Mouse (Mus musculus) CH12.LX (cell line): Measurements from ENCODE around the gene Olfr923. TPM values are rescaled to one million over a fixed set of nuclear protein-coding genes. Genes with fewer than 3 reads are reported as not detected.

Source experiments
- DNase-seq: peaks from one replicate; pipeline ENCODE4 v3.0.0-alpha.2; 2013; ENCODE audit errors: extremely low read depth
- H3K27ac ChIP-seq: 2 replicates; pipeline ENCODE4 v1.5.1; 2012; ENCODE audit warnings: low read depth, mild to moderate bottlenecking, control low read depth, moderate library complexity; ENCODE audit not compliant: insufficient read depth
- H3K27me3 ChIP-seq: replicated peaks from 2 replicates; pipeline ENCODE3; 2012; ENCODE audit warnings: inconsistent platforms
- H3K36me3 ChIP-seq, 2 experiments: replicated peaks in 1 of 2; 2 replicates each; pipeline versions ENCODE3 to v1.6.1; 2012; ENCODE audit warnings: inconsistent platforms in 1 of 2, low read length in 1 of 2, mild to moderate bottlenecking in 1 of 2, mixed read lengths in 1 of 2, moderate library complexity in 1 of 2; ENCODE audit not compliant: control insufficient read depth in 1 of 2, insufficient read depth in 1 of 2
- H3K4me1 ChIP-seq, 2 experiments: 2 replicates each; pipeline ENCODE4 v1.6.1; 2012; ENCODE audit warnings: inconsistent platforms in 1 of 2, moderate library complexity in 1 of 2; ENCODE audit not compliant: insufficient read depth in 2 of 2, control insufficient read depth in 1 of 2
- H3K4me2 ChIP-seq: 2 replicates; pipeline ENCODE4 v1.6.1; 2012; ENCODE audit warnings: low read depth, mild to moderate bottlenecking, control low read depth; ENCODE audit not compliant: poor library complexity, insufficient read depth, severe bottlenecking
- H3K4me3 ChIP-seq, 3 experiments: fragments of 150-350 bp in 1 of 3; sonication (generic) in 1 of 3; replicated peaks in 1 of 3; 2 replicates each; pipeline versions ENCODE3 to v1.5.1; 2011 to 2012; ENCODE audit warnings: low read depth in 2 of 3, low read length in 2 of 3, mild to moderate bottlenecking in 2 of 3, moderate library complexity in 2 of 3, control low read depth in 1 of 3, improper control_type of control experiment in 1 of 3, inconsistent platforms in 1 of 3, mixed read lengths in 1 of 3; ENCODE audit not compliant: poor library complexity in 1 of 3
- H3K79me2 ChIP-seq: replicated peaks from 2 replicates; pipeline ENCODE4 v1.6.1; 2012; ENCODE audit warnings: mild to moderate bottlenecking, moderate library complexity; ENCODE audit not compliant: control insufficient read depth, poor library complexity, insufficient read depth, severe bottlenecking; ENCODE audit errors: extremely low read depth
- H3K9ac ChIP-seq: 2 replicates; pipeline ENCODE4 v1.6.1; 2012; ENCODE audit warnings: low read depth, mild to moderate bottlenecking, control low read depth, moderate library complexity; ENCODE audit not compliant: insufficient read depth
- H3K9me3 ChIP-seq: replicated peaks from 2 replicates; pipeline ENCODE3; 2012; ENCODE audit warnings: low read length, inconsistent platforms, mixed read lengths
- CHD1 ChIP-seq: IDR thresholded peaks from 2 replicates; pipeline ENCODE4 v1.6.1; 2012; ENCODE audit warnings: low read depth, low read length, improper control_type of control experiment, inconsistent platforms
- CTCF ChIP-seq, 2 experiments: IDR thresholded peaks in 1 of 2; conservative IDR thresholded peaks in 1 of 2; 2 replicates each; pipeline ENCODE4 v1.5.1; 2011 to 2012; ENCODE audit warnings: low read depth in 2 of 2, low read length in 2 of 2, improper control_type of control experiment in 1 of 2, inconsistent platforms in 1 of 2, mild to moderate bottlenecking in 1 of 2, moderate library complexity in 1 of 2
- ETS1 ChIP-seq: conservative IDR thresholded peaks from 2 replicates; pipeline ENCODE4 v1.6.1; 2012; ENCODE audit warnings: low read depth, mild to moderate bottlenecking, inconsistent platforms, low read length, improper control_type of control experiment, moderate library complexity
- IRF4 ChIP-seq: IDR thresholded peaks from 2 replicates; pipeline ENCODE4 v1.6.1; 2014; ENCODE audit warnings: low read depth, mild to moderate bottlenecking, inconsistent platforms, low read length, improper control_type of control experiment
- JUN ChIP-seq: IDR thresholded peaks from 2 replicates; pipeline ENCODE4 v1.6.1; 2011; ENCODE audit warnings: low read depth, mild to moderate bottlenecking, low read length, improper control_type of control experiment, moderate library complexity; ENCODE audit not compliant: insufficient read depth
- KAT2A ChIP-seq: IDR thresholded peaks from 2 replicates; pipeline ENCODE4 v1.6.1; 2012; ENCODE audit warnings: low read length, improper control_type of control experiment, inconsistent platforms; ENCODE audit not compliant: insufficient replicate concordance
- MAZ ChIP-seq: IDR thresholded peaks from 2 replicates; pipeline ENCODE4 v1.6.1; 2012; ENCODE audit warnings: low read depth, mild to moderate bottlenecking, inconsistent platforms, low read length, improper control_type of control experiment, moderate library complexity
- MEF2A ChIP-seq: IDR thresholded peaks from 2 replicates; pipeline ENCODE4 v1.6.1; 2014; ENCODE audit warnings: low read depth, mild to moderate bottlenecking, inconsistent platforms, low read length, improper control_type of control experiment, borderline replicate concordance
- MYC ChIP-seq: IDR thresholded peaks from 2 replicates; pipeline ENCODE4 v1.6.1; 2011; ENCODE audit warnings: low read depth, mild to moderate bottlenecking, improper control_type of control experiment, low read length
- NELFE ChIP-seq: IDR thresholded peaks from 2 replicates; pipeline ENCODE4 v1.6.1; 2011; ENCODE audit warnings: low read depth, low read length, improper control_type of control experiment
- POLR2A ChIP-seq: IDR thresholded peaks from 2 replicates; pipeline ENCODE4 v1.6.1; 2011; ENCODE audit warnings: low read depth, mild to moderate bottlenecking, improper control_type of control experiment, low read length
- POLR2AphosphoS2 ChIP-seq: IDR thresholded peaks from 2 replicates; pipeline ENCODE4 v1.6.1; 2011; ENCODE audit warnings: low read depth, low read length, improper control_type of control experiment
- RAD21 ChIP-seq: IDR thresholded peaks from 2 replicates; pipeline ENCODE4 v1.6.1; 2011; ENCODE audit warnings: low read depth, mild to moderate bottlenecking, low read length, improper control_type of control experiment, moderate library complexity
- RCOR1 ChIP-seq: conservative IDR thresholded peaks from 2 replicates; pipeline ENCODE4 v1.6.1; 2012; ENCODE audit warnings: low read depth, mild to moderate bottlenecking, inconsistent platforms, low read length, improper control_type of control experiment
- SMC3 ChIP-seq: IDR thresholded peaks from 2 replicates; pipeline ENCODE4 v1.6.1; 2011; ENCODE audit warnings: low read depth, low read length, improper control_type of control experiment
- TBP ChIP-seq: conservative IDR thresholded peaks from 2 replicates; pipeline ENCODE4 v1.6.1; 2011; ENCODE audit warnings: low read depth, low read length, improper control_type of control experiment
- UBTF ChIP-seq: IDR thresholded peaks from 2 replicates; pipeline ENCODE4 v1.6.1; 2012; ENCODE audit warnings: low read depth, mild to moderate bottlenecking, inconsistent platforms, low read length, improper control_type of control experiment, moderate library complexity
- USF2 ChIP-seq: conservative IDR thresholded peaks from 2 replicates; pipeline ENCODE4 v1.6.1; 2011; ENCODE audit warnings: low read depth, low read length, improper control_type of control experiment
- ZC3H11A ChIP-seq: IDR thresholded peaks from 2 replicates; pipeline ENCODE4 v1.6.1; 2012; ENCODE audit warnings: low read depth, mild to moderate bottlenecking, inconsistent platforms, low read length, improper control_type of control experiment
- dilution Hi-C: fragments of 300-500 bp; cut with MboI; formaldehyde crosslinking; loops from 2 replicates; pipeline ENCODE4 v1.14.3; 2020; ENCODE audit warnings: low sequenced_read_pairs; ENCODE audit not compliant: extremely low pct_unique_long_range_greater_than_20kb, extremely low pct_ligation_motif_present
- in situ Hi-C: fragments of 300-500 bp; cut with MboI; formaldehyde crosslinking; loops from 3 replicates; pipeline ENCODE4 v1.14.3; 2019; ENCODE audit warnings: low sequenced_read_pairs, low pct_ligation_motif_present, low pct_unique_long_range_greater_than_20kb, mixed read lengths
- polyA plus RNA-seq: library from polyadenylated mRNA; unstranded; fragments of >175 nt; gene quantifications from 2 replicates; pipeline ENCODE4 v1.2.1, GENCODE M21; 2012; ENCODE audit warnings: low read depth; ENCODE audit not compliant: insufficient read length
- total RNA-seq, 2 experiments: library from RNA; depleted of rRNA; stranded (reverse); fragments of 300-350 nt in 1 of 2; fragments of >200 nt in 1 of 2; gene quantifications; 2 replicates each; pipeline ENCODE4 v1.2.3; 2012 to 2014

Olfr923 gene
- total and polyA plus RNA-seq, 3 experiments: not detected

DNA sequence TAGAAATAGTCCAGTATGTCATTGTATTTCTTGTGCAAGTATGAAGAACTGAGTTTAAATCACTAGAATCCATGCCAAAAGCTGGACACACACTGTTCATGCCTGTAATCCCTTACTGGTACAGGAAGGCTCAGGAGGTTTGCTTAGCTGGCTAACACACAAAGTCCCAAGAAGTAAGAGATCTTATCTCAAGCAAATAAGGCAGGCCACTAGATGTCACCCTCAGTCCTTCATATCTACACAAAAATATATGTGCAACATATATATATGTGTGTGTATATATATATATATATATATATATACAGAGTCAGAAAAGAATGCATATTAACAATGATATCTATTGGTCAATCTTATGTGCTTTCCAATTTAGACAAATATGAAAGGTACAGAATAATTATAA is 20.6 kb upstream of the Olfr923 start:
- in situ Hi-C loops: no loop called here
- H3K9ac ChIP-seq: no peak overlapping the region
- no peaks in the 10 kb centered on the region for H3K36me3 ChIP-seq
- H3K27ac ChIP-seq: no peak overlapping the region
- H3K4me1 ChIP-seq: no peaks in the 10 kb centered on the region
- H3K4me2 ChIP-seq: no peak overlapping the region
- H3K4me3 ChIP-seq: no peak overlapping the region
- no peaks in the 10 kb centered on the region for H3K27me3 ChIP-seq
- dilution Hi-C loops: no loop called here
- H3K79me2 ChIP-seq: no peaks in the 10 kb centered on the region
- H3K9me3 ChIP-seq: no peaks in the 10 kb centered on the region
- peak; percentile 24 for TF ChIP-seq RAD21
- no peak for TF ChIP-seq JUN
- TF ChIP-seq CTCF (conservative IDR thresholded peaks at IDR 0.05 in 1 of 2, IDR thresholded peaks at IDR 0.05 in 1 of 2; ENCODE audit: low read depth in 2 of 2, low read length in 2 of 2): 0 out of 4 replicates have a peak, but pooled peaks of 1 of the 2 experiments have one; percentile 1
- DNase-seq: peak; percentile 11

DNA sequence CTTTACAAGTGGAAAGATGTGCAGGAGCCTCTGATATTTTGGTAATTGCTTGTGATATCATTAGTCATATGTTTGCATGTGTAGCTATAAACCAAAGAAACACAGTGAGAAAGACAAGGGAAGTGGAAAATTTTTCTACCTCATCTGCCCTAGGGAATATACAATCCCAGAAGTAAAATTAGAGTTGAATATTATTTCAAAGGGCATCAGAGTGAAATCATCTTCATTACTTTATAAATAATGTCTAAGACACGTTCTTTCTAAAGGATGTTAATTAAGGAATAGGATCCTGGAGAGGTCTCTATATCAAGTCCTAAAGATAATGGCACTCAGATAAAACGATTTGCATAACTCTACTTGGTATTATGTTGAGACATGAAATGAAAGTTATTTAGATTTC is 12.0 kb upstream of the Olfr923 start, which contains the start of gene Olfr922:
TSS of gene Olfr922 (plus strand) at position 301 of the 400 bp plus-strand sequence.
- TF ChIP-seq MAZ: no peak
- TF ChIP-seq POLR2AphosphoS2: no peak
- TF ChIP-seq POLR2A: no peak
- TF ChIP-seq MEF2A: no peak
- no peak for TF ChIP-seq ETS1
- TF ChIP-seq CTCF (conservative IDR thresholded peaks at IDR 0.05 in 1 of 2, IDR thresholded peaks at IDR 0.05 in 1 of 2; ENCODE audit: low read depth in 2 of 2, low read length in 2 of 2): no peak
- no peak for TF ChIP-seq NELFE
- TF ChIP-seq RCOR1: no peak
- TF ChIP-seq MYC: no peak
- no peak for TF ChIP-seq IRF4
- no peak for TF ChIP-seq CHD1
- no peak for TF ChIP-seq TBP
- no peak for TF ChIP-seq SMC3
- TF ChIP-seq USF2: no peak
- TF ChIP-seq UBTF: no peak
- TF ChIP-seq ZC3H11A: no peak
- no peak for TF ChIP-seq KAT2A
- dilution Hi-C loops (no loop called here), in situ Hi-C loops (no loop called here)
- H3K79me2 ChIP-seq: no peaks in the 10 kb centered on the region
- no peaks in the 10 kb centered on the region for H3K4me1 ChIP-seq
- no peak within 1 kb of the TSS for H3K4me3 ChIP-seq
- no peak within 1 kb of the TSS for H3K27ac ChIP-seq
- no peaks in the 10 kb centered on the region for H3K27me3 ChIP-seq
- no peaks in the 10 kb centered on the region for H3K36me3 ChIP-seq
- DNase-seq: no peak
- H3K4me2 ChIP-seq: no peak within 1 kb of the TSS
- H3K9me3 ChIP-seq: no peaks in the 10 kb centered on the region
- no peak within 1 kb of the TSS for H3K9ac ChIP-seq
